Mouse (Mus musculus) liver, embryonic 11.5 days (tissue): ENCODE data around the gene Selenon. TPM values are rescaled to one million over a fixed set of nuclear protein-coding genes. Genes with fewer than 3 reads are reported as not detected.

Experiments
- ATAC-seq: fragments of 200-750 bp; cut with Nextera tagmentation; replicated peaks from 2 replicates; pipeline ENCODE4 v1.8.0; 2017; ENCODE audit warnings: moderate number of reproducible peaks, mild to moderate bottlenecking, moderate TSS enrichment, moderate library complexity; ENCODE audit not compliant: low FRiP score
- DNase-seq: peaks from one replicate; pipeline ENCODE4 v3.0.0-alpha.2; 2017; ENCODE audit warnings: low spot score
- H3K27ac ChIP-seq: fragments of 300-500 bp; sonication (generic); 2 replicates; pipeline ENCODE4 v1.5.1; 2014; ENCODE audit warnings: mild to moderate bottlenecking, low read depth, low read length, control low read depth
- H3K27me3 ChIP-seq: fragments of 300-500 bp; sonication (generic); replicated peaks from 2 replicates; pipeline ENCODE4 v1.6.1; 2014; ENCODE audit warnings: low read length, mixed read lengths; ENCODE audit not compliant: control insufficient read depth, insufficient read depth
- H3K36me3 ChIP-seq: fragments of 300-500 bp; sonication (generic); 2 replicates; pipeline ENCODE4 v1.6.1; 2014; ENCODE audit warnings: mild to moderate bottlenecking, low read length, moderate library complexity, mixed read lengths; ENCODE audit not compliant: control insufficient read depth, insufficient read depth
- H3K4me1 ChIP-seq: fragments of 300-500 bp; sonication (generic); replicated peaks from 2 replicates; pipeline ENCODE4 v1.6.1; 2014; ENCODE audit warnings: low read length, mixed read lengths; ENCODE audit not compliant: control insufficient read depth, insufficient read depth
- H3K4me2 ChIP-seq: fragments of 300-500 bp; sonication (generic); 2 replicates; pipeline ENCODE4 v1.6.1; 2014; ENCODE audit warnings: mild to moderate bottlenecking, control low read depth, moderate library complexity
- H3K4me3 ChIP-seq: fragments of 300-500 bp; sonication (generic); 2 replicates; pipeline ENCODE4 v1.5.1; 2014; ENCODE audit warnings: low read depth, low read length, control low read depth
- H3K9ac ChIP-seq: fragments of 300-500 bp; sonication (generic); 2 replicates; pipeline ENCODE4 v1.6.1; 2014; ENCODE audit warnings: low read depth, low read length, control low read depth
- H3K9me3 ChIP-seq: fragments of 300-500 bp; sonication (generic); 2 replicates; pipeline ENCODE4 v1.6.1; 2016; ENCODE audit warnings: low read length, inconsistent platforms, mixed read lengths; ENCODE audit not compliant: control insufficient read depth
- WGBS: fragments of 180-500 bp; shearing (Covaris S2); extraction: QIAGEN DNeasy Blood & Tissue Kit; methylation state at CpG from one replicate; pipeline ENCODE4 v1.1.7; 2014; 5-methylcytosine and 5-hydroxymethylcytosine counted together
- polyA plus RNA-seq: library from polyadenylated mRNA; unstranded; fragments of >200 nt; fragmentation: Nextera tagmentation; extraction: Ambion mirVana; gene quantifications from 2 replicates; pipeline ENCODE4 v1.2.1, GENCODE M21; 2014

Selenon gene
- polyA plus RNA-seq, 1 experiment from 2014 or later: 13.1 TPM

DNA sequence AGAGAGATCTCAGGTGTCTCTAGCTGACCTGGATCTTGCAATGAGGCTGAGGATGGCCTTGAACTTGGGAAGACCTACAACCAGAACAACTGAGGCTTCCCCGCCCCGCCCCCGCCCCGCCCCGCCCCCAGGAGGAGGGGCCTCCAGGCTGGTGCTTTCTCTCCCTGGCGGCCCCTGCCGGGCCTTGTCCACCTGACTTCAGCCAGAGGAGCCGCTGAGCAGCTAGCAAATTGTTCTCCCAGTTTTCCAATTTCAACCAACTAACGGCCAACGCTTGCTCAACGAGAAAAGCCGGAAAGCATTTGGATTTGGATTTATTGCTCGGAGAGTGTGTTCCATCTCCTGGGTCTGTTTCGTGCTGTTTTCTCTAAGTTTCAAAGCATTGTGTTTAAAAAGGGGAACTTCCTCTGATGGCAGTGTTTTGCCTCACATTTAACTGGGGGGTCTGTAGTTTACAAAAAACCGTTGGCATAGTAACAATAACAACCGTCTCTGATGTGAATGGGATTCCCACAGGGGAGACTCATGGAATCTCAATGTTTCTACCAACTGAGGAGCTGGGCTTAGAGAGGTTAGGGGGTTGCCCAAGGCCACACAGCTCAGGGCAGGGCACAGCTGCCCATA, 5.8 kb upstream of the Selenon start:
- Histone ChIP-seq H3K4me2 (0 out of 2 replicates have a peak overlapping the region, but pooled peaks have one; percentile 5), H3K27me3 (no peaks in the 10 kb centered on the region), H3K9me3 (no peaks in the 10 kb centered on the region), H3K9ac (no peak overlapping the region), H3K4me1 (peaks cover 6% of the 10 kb centered on the region), H3K36me3 (no peaks in the 10 kb centered on the region), H3K4me3 (no peak overlapping the region), H3K27ac (no peak overlapping the region)
- ATAC-seq (no peak), DNase-seq (no peak)
- whole genome bisulfite sequencing: 17% methylated on average over 16 of the region's 16 CpGs

DNA sequence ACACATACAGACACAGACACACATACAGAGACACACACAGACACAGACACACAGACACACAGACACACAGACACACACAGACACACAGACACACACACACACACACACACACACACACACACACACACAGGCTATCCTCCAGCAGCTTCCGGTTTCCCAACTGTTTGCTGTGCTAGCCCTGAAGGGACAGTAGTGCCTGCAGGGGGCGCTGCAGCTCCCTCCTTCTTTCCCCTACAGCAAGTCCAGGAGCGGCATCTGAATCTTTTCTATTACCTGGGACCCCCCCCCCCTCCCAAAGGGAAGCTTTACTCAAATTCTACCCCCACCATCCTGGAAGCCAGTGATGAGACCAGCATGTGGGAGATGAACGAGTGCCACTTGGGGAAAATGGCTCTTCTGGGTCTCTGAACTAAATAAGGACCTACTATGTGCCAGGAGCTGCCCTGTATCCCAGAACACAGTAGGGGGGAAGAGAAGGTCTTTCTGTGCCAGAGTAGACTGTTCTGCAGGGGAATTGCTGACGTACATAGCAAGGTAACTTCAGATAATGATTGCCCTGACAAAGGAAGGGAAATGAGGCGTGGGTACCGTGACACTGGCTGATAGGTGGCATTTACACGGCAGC, 4.1 kb upstream of the Selenon start:
- WGBS: 67% methylated on average over 7 of the region's 8 CpGs
- Histone ChIP-seq H3K27ac (no peak overlapping the region), H3K9me3 (no peaks in the 10 kb centered on the region), H3K4me1 (peaks cover 10% of the 10 kb centered on the region), H3K4me2 (no peak overlapping the region), H3K27me3 (no peaks in the 10 kb centered on the region), H3K36me3 (no peaks in the 10 kb centered on the region), H3K9ac (no peak overlapping the region), H3K4me3 (no peak overlapping the region)
- no peak for DNase-seq
- ATAC-seq: no peak

DNA sequence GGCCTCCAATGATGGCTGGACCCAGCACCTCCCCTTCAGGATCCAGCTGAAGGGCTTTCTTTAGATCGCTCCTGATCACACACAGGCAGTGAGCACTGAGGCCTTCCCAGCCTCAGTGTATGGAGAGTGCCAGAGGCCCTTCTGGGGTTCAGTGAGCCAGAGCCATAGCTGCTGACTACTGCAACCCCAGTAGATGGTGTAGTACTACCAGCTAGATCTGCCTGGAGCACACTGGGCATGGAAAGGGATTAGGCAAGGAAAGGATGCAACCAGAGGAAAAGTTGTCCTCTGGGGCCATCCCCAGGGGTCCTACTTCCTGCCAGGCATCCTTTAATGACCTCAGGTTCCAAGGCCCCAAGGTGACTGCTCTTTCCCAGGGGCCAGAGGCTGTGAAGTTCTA, 1.7 kb upstream of the Selenon start:
- Histone ChIP-seq H3K9me3 (peaks cover 4% of the 10 kb centered on the region), H3K27me3 (no peaks in the 10 kb centered on the region), H3K36me3 (peaks cover 7% of the 10 kb centered on the region), H3K4me1 (peaks cover 16% of the 10 kb centered on the region), H3K4me2 (no peak overlapping the region), H3K9ac (no peak overlapping the region), H3K27ac (no peak overlapping the region), H3K4me3 (no peak overlapping the region)
- ATAC-seq: no peak
- 81% methylated on average over 1 of the region's 1 CpGs for WGBS
- no peak for DNase-seq

DNA sequence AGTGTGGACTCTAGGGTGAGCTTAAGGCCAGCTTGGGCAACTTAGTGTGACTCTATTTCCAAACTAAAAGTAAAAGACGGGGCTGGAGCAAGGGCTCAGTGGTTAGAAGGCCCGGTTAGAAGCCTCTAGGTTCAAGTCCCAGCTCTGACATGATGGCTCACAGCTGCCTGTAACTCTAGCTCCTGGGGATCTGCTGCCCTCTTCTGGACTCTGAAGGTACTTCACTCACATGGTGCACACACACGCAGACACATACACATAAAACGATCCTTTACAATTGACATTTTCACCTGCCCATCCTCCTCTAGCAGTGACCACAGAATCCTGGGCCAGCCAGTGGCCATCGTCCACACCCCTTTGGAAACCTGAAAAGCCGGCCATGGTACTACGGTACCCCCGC, 2.1 kb downstream of the Selenon start:
- no peak overlapping the region for H3K4me2 ChIP-seq
- no peaks in the 10 kb centered on the region for H3K27me3 ChIP-seq
- WGBS: 96% methylated on average over 8 of the region's 8 CpGs
- H3K4me3 ChIP-seq: no peak overlapping the region
- H3K27ac ChIP-seq: no peak overlapping the region
- H3K9ac ChIP-seq: no peak overlapping the region
- ATAC-seq (no peak), DNase-seq (no peak)
- H3K9me3 ChIP-seq: peaks cover 4% of the 10 kb centered on the region
- H3K36me3 ChIP-seq: peaks cover 12% of the 10 kb centered on the region
- H3K4me1 ChIP-seq: peaks cover 24% of the 10 kb centered on the region

DNA sequence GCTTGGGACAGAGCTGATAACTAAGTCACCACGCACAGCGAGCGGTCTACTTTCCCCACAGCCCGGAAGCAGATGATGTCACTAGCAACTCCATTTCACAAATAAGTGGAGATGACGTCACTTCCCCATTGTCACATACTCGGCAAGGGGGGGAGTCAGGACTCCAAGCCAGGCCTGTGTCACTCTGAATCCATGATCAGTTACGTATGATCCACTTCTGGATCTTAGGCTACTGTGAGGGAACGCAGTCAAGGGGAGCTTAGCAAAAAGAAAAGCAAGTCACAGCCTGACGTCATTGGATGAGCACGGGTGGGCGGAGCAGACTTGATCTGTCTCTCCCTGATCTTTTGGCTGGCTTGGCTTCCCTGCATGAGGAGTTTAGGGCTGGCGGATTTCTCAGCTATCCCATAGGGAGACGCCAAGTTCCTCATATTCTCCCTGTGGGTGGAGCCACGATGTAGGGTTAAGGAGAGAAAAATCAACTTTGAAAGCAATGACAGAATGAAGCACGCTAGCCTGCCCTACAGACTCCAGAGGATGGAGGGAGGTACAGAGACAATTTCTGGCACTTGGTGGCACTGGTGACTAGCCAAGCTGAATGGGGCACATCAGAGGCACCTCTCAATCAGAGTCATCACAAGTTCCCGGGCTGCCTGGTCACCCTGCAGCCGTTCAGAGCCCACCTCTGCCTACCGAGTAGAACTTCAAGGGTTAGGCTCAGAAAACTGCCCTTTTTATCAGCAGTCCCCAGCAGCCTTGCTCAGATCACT, 3.6 kb downstream of the Selenon start:
- no peaks in the 10 kb centered on the region for H3K27me3 ChIP-seq
- peak overlapping the region; percentile 13; the same call in 1 of the 2 replicates for H3K4me2 ChIP-seq
- peaks cover 24% of the 10 kb centered on the region for H3K4me1 ChIP-seq
- no peak overlapping the region for H3K9ac ChIP-seq
- peaks cover 4% of the 10 kb centered on the region for H3K9me3 ChIP-seq
- no peak overlapping the region for H3K4me3 ChIP-seq
- WGBS: 60% methylated on average over 18 of the region's 18 CpGs
- peaks cover 17% of the 10 kb centered on the region for H3K36me3 ChIP-seq
- peak; percentile 57; the same call in 1 of the 2 replicates for ATAC-seq
- DNase-seq: no peak
- 0 out of 2 replicates have a peak overlapping the region, but pooled peaks have one; percentile 15 for H3K27ac ChIP-seq

DNA sequence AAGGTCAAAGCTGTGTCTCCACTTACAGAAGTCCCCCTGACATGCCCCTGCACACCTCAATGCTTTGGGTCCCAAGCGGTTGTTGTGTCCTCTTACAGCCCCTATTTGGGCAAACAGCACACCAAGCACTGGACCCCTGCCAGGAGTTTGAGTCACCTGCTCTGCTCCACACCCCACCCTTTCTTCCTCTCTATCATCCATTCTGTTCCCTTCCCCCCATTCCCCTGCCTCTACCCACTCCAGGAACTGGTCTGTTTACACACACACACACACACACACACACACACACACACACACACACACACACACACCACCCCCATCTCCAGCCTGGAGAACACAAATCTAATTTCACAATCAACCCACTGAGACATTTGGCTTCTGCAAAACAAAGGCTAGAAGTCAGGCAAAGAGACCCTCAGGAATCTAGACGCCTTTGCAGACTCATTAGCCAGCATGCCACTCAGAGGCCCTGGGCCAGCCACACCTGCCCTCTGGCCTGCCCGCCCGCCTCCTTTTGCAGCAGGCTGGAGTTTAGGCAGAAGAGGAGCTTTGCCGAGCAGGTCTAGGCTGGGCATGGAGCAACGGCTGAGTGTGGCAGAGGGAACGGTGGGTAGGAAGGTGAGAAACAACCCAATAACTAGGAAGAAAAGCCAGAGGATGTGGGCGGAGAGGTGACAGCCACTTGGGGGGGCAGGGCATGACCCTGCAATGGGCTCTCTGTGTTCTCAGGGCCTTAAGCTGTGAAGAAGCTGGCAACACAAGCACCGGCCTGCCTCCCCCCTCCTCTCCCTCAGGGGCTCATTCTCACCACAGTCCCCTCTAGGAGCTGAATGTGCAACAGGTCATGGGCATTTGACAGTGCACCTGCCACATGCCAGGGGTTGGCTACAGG, 4.9 kb downstream of the Selenon start:
- peaks cover 21% of the 10 kb centered on the region for H3K4me1 ChIP-seq
- WGBS: 75% methylated on average over 9 of the region's 9 CpGs
- no peak overlapping the region for H3K27ac ChIP-seq
- no peak overlapping the region for H3K4me3 ChIP-seq
- no peaks in the 10 kb centered on the region for H3K27me3 ChIP-seq
- peaks cover 4% of the 10 kb centered on the region for H3K9me3 ChIP-seq
- H3K36me3 ChIP-seq: peaks cover 25% of the 10 kb centered on the region
- ATAC-seq: no peak
- H3K9ac ChIP-seq: no peak overlapping the region
- no peak overlapping the region for H3K4me2 ChIP-seq
- no peak for DNase-seq

DNA sequence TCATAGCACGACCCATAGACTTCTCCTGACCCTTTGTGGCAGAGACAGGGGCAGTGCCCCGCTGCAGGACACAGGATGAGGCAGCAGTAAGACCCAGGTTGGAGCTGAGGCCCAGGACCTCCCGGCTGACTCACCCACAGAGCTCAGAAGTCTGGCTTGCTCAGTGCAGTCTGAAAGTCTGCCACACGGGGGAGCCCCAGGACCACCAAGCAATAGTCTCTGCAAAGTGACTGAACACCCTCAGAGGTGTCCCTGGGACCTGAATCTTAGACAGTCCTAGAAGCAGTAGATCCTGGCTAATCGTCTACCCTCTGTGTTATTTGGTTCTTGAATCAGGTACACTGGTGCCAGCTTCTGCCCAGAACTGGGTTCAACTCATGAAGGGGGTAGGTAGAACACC, 8.7 kb downstream of the Selenon start:
- DNase-seq (peak; percentile 88), ATAC-seq (peak; percentile 66)
- H3K4me2 ChIP-seq: no peak overlapping the region
- no peak overlapping the region for H3K27ac ChIP-seq
- H3K36me3 ChIP-seq: peaks cover 21% of the 10 kb centered on the region
- 8% methylated on average over 5 of the region's 5 CpGs for WGBS
- H3K4me1 ChIP-seq: peaks cover 10% of the 10 kb centered on the region
- no peaks in the 10 kb centered on the region for H3K27me3 ChIP-seq
- no peak overlapping the region for H3K4me3 ChIP-seq
- H3K9ac ChIP-seq: no peak overlapping the region
- H3K9me3 ChIP-seq: no peaks in the 10 kb centered on the region

DNA sequence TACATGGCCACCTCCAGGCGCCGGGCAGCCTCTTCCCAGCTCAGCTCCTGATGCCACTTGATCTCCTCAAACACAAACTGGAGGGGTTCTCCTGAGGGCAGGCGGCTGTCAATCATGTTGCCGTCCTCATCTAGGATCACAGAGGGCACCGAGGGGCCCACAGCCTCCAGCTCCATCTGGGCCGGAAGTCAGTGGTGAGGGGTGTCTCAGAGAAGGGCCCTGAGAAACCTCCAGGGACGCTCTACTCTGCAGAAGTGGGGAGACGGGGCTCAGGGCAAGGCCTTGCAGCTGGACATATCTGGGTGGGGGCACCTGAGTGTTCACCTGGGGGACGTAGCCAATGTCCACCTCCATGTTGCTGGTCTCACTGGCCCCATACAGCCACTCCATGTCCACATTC, 9.2 kb downstream of the Selenon start:
- 0 out of 2 replicates have a peak, but pooled peaks have one; percentile 5 for ATAC-seq
- peaks cover 18% of the 10 kb centered on the region for H3K36me3 ChIP-seq

More for the DNA sequence above, 9.2 kb downstream of the Selenon start:
- H3K27me3 ChIP-seq: no peaks in the 10 kb centered on the region
- no peak overlapping the region for H3K9ac ChIP-seq
- H3K4me2 ChIP-seq: no peak overlapping the region
- peaks cover 5% of the 10 kb centered on the region for H3K4me1 ChIP-seq
- H3K27ac ChIP-seq: no peak overlapping the region
- no peak overlapping the region for H3K4me3 ChIP-seq
- no peak for DNase-seq
- no peaks in the 10 kb centered on the region for H3K9me3 ChIP-seq
- WGBS: 92% methylated on average over 9 of the region's 9 CpGs
